Mouse (Mus musculus) olfactory bulb, adult 2 months (tissue): Measurements from ENCODE around the gene Gm18336.

ENCODE experiments used
- CTCF ChIP-seq: fragments of 200-500 bp; IDR thresholded peaks from 2 replicates; pipeline ENCODE4 v1.5.1; 2012; ENCODE audit warnings: low read depth, mild to moderate bottlenecking, low read length, moderate library complexity; ENCODE audit not compliant: insufficient read depth
- POLR2A ChIP-seq: fragments of 200-500 bp; IDR thresholded peaks from 2 replicates; pipeline ENCODE4 v1.6.1; 2012; ENCODE audit warnings: mild to moderate bottlenecking, low read depth, low read length, moderate library complexity; ENCODE audit not compliant: insufficient read depth

- no peak for TF ChIP-seq CTCF
- no peak for TF ChIP-seq POLR2A
Observed at GRCm38 (mm10) chrX:73384924-73385323, 13.6 kb downstream of the Gm18336 start.
